Mouse (Mus musculus): ENCODE measurements around the gene Lurap1.

DNA sequence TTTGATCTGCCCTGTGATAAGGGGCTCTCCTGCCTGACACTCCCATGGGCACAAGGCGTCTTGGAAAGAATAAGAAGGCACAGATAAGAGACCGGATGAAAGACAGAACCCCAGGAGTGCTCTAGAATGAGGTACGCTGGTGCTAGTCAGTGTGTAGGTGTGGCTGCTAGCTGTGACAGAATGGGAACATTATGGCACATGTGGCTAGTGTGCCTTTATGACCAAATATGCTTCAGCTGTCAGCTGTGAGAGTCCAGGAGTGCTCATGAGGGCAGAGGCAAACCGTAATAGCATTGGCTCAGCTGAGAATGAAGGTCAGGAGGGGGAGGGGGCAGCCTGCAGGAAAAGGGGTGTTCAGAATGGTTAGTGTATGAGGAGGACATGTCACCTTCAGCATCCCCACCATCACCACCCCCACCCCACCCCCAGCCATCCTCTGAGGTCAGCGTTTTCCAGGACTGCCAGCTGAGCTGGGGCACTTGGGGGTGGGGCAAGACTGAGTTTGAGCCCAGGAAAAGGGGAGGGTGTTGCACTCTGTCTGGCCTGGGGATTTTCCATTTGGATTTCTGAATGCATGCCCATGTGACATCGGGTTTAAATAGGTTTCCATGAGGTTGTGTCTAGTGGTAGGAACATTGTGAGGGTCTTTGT is 23.5 kb upstream of the Lurap1 start:
- TF ChIP-seq ZC3H11A (IDR thresholded peaks at IDR 0.05; ENCODE audit: borderline replicate concordance, low read depth, low read length), result no peak
- TF ChIP-seq ZNF384 (IDR thresholded peaks at IDR 0.05; ENCODE audit: low read depth, low read length), result no peak
